Mouse (Mus musculus) midbrain, embryonic 11.5 days (tissue): ENCODE results near the gene 6430548M08Rik. TPM values are rescaled to one million over a fixed set of nuclear protein-coding genes. Genes with fewer than 3 reads are reported as not detected.

Experiments used
- ATAC-seq: fragments of 200-750 bp; cut with Nextera tagmentation; 2 replicates; pipeline ENCODE4 v1.8.0; 2017; ENCODE audit warnings: moderate TSS enrichment, moderate library complexity; ENCODE audit not compliant: low FRiP score
- DNase-seq: peaks from one replicate; pipeline ENCODE4 v3.0.0; 2015; ENCODE audit warnings: low spot score; ENCODE audit errors: missing footprints
- H3K27ac ChIP-seq: fragments of 300-500 bp; sonication (generic); 2 replicates; pipeline ENCODE4 v1.5.1; 2014; ENCODE audit warnings: low read depth, low read length
- H3K27me3 ChIP-seq: fragments of 300-500 bp; sonication (generic); 2 replicates; pipeline ENCODE4 v1.6.1; 2014; ENCODE audit warnings: mild to moderate bottlenecking, low read length, moderate library complexity, mixed read lengths; ENCODE audit not compliant: control insufficient read depth, insufficient read depth
- H3K36me3 ChIP-seq: fragments of 300-500 bp; sonication (generic); 2 replicates; pipeline ENCODE4 v1.6.1; 2014; ENCODE audit warnings: mild to moderate bottlenecking, low read length, moderate library complexity, mixed read lengths; ENCODE audit not compliant: control insufficient read depth, insufficient read depth
- H3K4me1 ChIP-seq: fragments of 300-500 bp; sonication (generic); 2 replicates; pipeline ENCODE4 v1.6.1; 2014; ENCODE audit warnings: low read length; ENCODE audit not compliant: control insufficient read depth, insufficient read depth
- H3K4me2 ChIP-seq: fragments of 300-500 bp; sonication (generic); 2 replicates; pipeline ENCODE4 v1.6.1; 2014; ENCODE audit warnings: mild to moderate bottlenecking, moderate library complexity
- H3K4me3 ChIP-seq: fragments of 300-500 bp; sonication (generic); 2 replicates; pipeline ENCODE4 v1.5.1; 2014; ENCODE audit warnings: low read depth, low read length
- H3K9ac ChIP-seq: fragments of 300-500 bp; sonication (generic); 2 replicates; pipeline ENCODE4 v1.6.1; 2014; ENCODE audit warnings: low read length
- H3K9me3 ChIP-seq: fragments of 300-500 bp; sonication (generic); 2 replicates; pipeline ENCODE4 v1.6.1; 2016; ENCODE audit warnings: low read length; ENCODE audit not compliant: control insufficient read depth
- WGBS: fragments of 180-500 bp; shearing (Covaris S2); extraction: QIAGEN DNeasy Blood & Tissue Kit; methylation state at CpG from one replicate; pipeline ENCODE4 v1.1.7; 2014; 5-methylcytosine and 5-hydroxymethylcytosine counted together
- polyA plus RNA-seq: library from polyadenylated mRNA; unstranded; fragments of >200 nt; fragmentation: Nextera tagmentation; extraction: Ambion mirVana; gene quantifications from 2 replicates; pipeline ENCODE4 v1.2.1, GENCODE M21; 2014

The 6430548M08Rik gene
- polyA plus RNA-seq, 1 experiment from 2014 or later = 13.5 TPM

- Histone ChIP-seq H3K9ac (no peak overlapping the region), H3K4me3 (no peak overlapping the region), H3K9me3 (no peaks in the 10 kb centered on the region; the same call in 1 of the 2 replicates), H3K4me2 (no peak overlapping the region), H3K36me3 (no peaks in the 10 kb centered on the region), H3K27ac (no peak overlapping the region), H3K27me3 (no peaks in the 10 kb centered on the region), H3K4me1 (peaks cover under 1% of the 10 kb centered on the region; the same call in 1 of the 2 replicates)
- ATAC-seq = no peak
- 83% methylated on average over 7 of the region's 7 CpGs for WGBS
- no peak for DNase-seq
These were observed 90.9 kb downstream of the 6430548M08Rik start for GRCm38 (mm10) chr8:120204736-120205360.

GRCm38 (mm10) chr8:120205916-120206315 lies 92.0 kb downstream of the 6430548M08Rik start:
- H3K9ac ChIP-seq = no peak overlapping the region
- DNase-seq = no peak
- no peak overlapping the region for H3K4me2 ChIP-seq
- H3K4me1 ChIP-seq = peaks cover 4% of the 10 kb centered on the region
- no peak overlapping the region for H3K4me3 ChIP-seq
- no peaks in the 10 kb centered on the region for H3K27me3 ChIP-seq
- WGBS = 86% methylated on average over 9 of the region's 9 CpGs
- H3K27ac ChIP-seq = no peak overlapping the region
- ATAC-seq = no peak
- H3K36me3 ChIP-seq = no peaks in the 10 kb centered on the region
- H3K9me3 ChIP-seq = no peaks in the 10 kb centered on the region

DNA sequence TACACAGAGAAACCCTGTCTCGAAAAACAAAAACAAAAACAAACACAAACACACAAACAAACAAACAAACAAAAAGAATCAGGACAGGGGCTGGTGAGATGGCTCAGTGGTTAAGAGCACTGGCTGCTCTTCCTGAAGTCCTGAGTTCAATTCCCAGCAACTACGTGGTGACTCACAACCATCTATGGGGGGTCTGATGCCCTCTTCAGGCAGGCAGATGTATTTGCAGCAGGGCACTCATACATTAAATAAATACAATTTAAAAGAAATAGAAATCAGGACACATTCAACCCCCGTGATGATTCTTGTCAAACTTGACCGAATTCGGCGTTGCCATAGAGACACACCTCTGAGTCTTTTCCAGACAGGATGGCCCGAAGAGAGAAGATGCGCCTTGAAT lies 93.4 kb downstream of the 6430548M08Rik start:
- H3K4me3 ChIP-seq = no peak overlapping the region
- DNase-seq (no peak), ATAC-seq (no peak)
- WGBS = 87% methylated on average over 8 of the region's 8 CpGs
- no peaks in the 10 kb centered on the region for H3K9me3 ChIP-seq
- H3K4me1 ChIP-seq = peaks cover 12% of the 10 kb centered on the region
- no peaks in the 10 kb centered on the region for H3K36me3 ChIP-seq
- H3K27ac ChIP-seq = no peak overlapping the region
- H3K4me2 ChIP-seq = no peak overlapping the region
- H3K9ac ChIP-seq = no peak overlapping the region
- H3K27me3 ChIP-seq = no peaks in the 10 kb centered on the region

DNA sequence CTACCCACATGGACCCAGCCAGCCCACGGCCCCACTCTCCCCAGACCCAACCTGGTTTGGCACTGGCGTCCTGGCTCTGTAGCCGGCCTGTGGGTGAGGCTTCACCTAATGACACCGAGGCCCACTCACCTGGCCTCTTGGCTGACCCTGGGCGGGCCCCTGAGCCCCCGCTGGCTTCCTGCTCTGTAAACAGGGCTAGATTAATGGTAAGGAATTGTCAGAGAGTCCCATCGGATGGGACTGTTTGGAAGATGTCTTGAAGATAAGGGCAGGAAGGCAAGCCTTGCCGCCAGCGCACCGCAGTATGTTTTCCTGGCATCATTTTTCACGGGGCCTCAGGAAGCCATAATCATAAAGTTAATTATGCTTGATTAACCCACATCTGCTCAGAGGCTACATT lies 94.2 kb downstream of the 6430548M08Rik start:
- H3K4me3 ChIP-seq = no peak overlapping the region
- 83% methylated on average over 11 of the region's 11 CpGs for WGBS
- H3K27me3 ChIP-seq = no peaks in the 10 kb centered on the region
- H3K4me1 ChIP-seq = peaks cover 12% of the 10 kb centered on the region
- no peaks in the 10 kb centered on the region for H3K9me3 ChIP-seq
- no peak overlapping the region for H3K27ac ChIP-seq
- ATAC-seq = no peak
- no peak overlapping the region for H3K9ac ChIP-seq
- no peaks in the 10 kb centered on the region for H3K36me3 ChIP-seq
- DNase-seq = no peak
- H3K4me2 ChIP-seq = no peak overlapping the region

- DNase-seq = no peak
- Histone ChIP-seq H3K9me3 (no peaks in the 10 kb centered on the region), H3K27ac (no peak overlapping the region), H3K9ac (0 out of 2 replicates have a peak overlapping the region, but pooled peaks have one; percentile 9), H3K4me1 (peaks cover 22% of the 10 kb centered on the region), H3K4me2 (no peak overlapping the region), H3K36me3 (no peaks in the 10 kb centered on the region), H3K4me3 (no peak overlapping the region), H3K27me3 (no peaks in the 10 kb centered on the region)
- ATAC-seq = peak; percentile 31; the same call in 1 of the 2 replicates
- WGBS = 12% methylated on average over 3 of the region's 4 CpGs
These were observed 97.4 kb downstream of the 6430548M08Rik start for GRCm38 (mm10) chr8:120211345-120211744.

- DNase-seq (no peak), ATAC-seq (no peak)
- H3K4me3 ChIP-seq = no peak overlapping the region
- no peak overlapping the region for H3K4me2 ChIP-seq
- peaks cover 33% of the 10 kb centered on the region for H3K4me1 ChIP-seq
- H3K9ac ChIP-seq = no peak overlapping the region
- WGBS = 90% methylated on average over 7 of the region's 7 CpGs
- H3K9me3 ChIP-seq = no peaks in the 10 kb centered on the region
- no peak overlapping the region for H3K27ac ChIP-seq
- H3K36me3 ChIP-seq = no peaks in the 10 kb centered on the region
- H3K27me3 ChIP-seq = no peaks in the 10 kb centered on the region
These were observed 98.6 kb downstream of the 6430548M08Rik start for GRCm38 (mm10) chr8:120212596-120212995.

DNA sequence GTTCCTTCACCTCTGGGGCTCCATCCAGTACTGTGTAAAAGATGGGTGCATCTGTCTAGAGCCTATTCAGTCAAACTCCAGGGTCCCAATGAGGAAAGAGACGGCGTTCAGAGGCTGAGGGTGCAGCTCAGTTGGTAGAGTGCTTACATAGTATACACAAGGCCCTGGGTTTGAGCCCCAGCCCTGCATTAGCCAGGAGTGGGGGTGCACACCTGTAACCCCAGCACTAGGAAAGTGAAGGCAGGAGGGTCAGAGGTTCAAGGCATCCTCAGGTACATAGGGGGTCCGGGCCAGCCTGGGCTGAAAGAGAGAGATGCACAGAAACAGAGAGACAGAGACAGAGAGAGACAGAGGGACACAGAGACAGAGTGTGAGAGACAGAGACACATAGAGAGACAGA lies 99.3 kb downstream of the 6430548M08Rik start:
- peaks cover 36% of the 10 kb centered on the region for H3K4me1 ChIP-seq
- no peaks in the 10 kb centered on the region for H3K9me3 ChIP-seq
- no peaks in the 10 kb centered on the region for H3K36me3 ChIP-seq
- no peak overlapping the region for H3K27ac ChIP-seq
- no peak overlapping the region for H3K4me3 ChIP-seq
- H3K4me2 ChIP-seq = no peak overlapping the region
- no peaks in the 10 kb centered on the region for H3K27me3 ChIP-seq
- 90% methylated on average over 3 of the region's 3 CpGs for WGBS
- DNase-seq = no peak
- ATAC-seq = no peak
- no peak overlapping the region for H3K9ac ChIP-seq

DNA sequence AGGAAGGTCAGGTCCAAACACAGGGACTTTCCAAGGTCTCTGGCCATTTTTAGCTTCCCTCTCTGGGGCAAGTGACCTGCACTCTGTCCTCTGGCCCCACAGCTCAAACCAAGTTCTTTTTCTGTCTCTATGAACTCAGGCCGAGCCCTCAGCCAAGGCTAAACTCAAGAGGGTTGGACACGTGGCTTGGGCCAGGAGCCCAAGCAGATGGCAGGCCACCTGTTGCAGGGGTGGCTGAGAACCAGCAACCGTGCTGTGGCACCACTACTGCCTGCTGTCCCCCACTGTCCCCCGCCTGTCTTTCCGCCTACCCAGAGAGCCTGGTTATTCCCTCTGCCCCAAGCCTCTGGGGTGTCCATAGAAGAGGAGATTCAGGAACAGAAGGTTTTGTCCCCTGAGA lies 100.0 kb downstream of the 6430548M08Rik start:
- Histone ChIP-seq H3K4me1 (peaks cover 36% of the 10 kb centered on the region), H3K9ac (no peak overlapping the region), H3K4me3 (no peak overlapping the region), H3K27ac (no peak overlapping the region), H3K9me3 (no peaks in the 10 kb centered on the region), H3K27me3 (no peaks in the 10 kb centered on the region), H3K4me2 (no peak overlapping the region), H3K36me3 (no peaks in the 10 kb centered on the region)
- DNase-seq (no peak), ATAC-seq (no peak)
- WGBS = 75% methylated on average over 5 of the region's 5 CpGs
